Comparison of ENCODE assay signal across 8 mouse cellular contexts in genomic region chr1:118498311-118498710, GRCm38 (mm10).
DNase-seq lines count a peak whose midpoint lies in the region; ATAC-seq and TF ChIP-seq lines count a peak whose summit lies in the region.

No protein-coding gene starts in this region.

- no peak for TF ChIP-seq EP300 in lung, postnatal 0 days (IDR thresholded peaks at IDR 0.05)

- H3K36me3 ChIP-seq in hindbrain, embryonic 10.5 days, result peaks cover 60% of the 10 kb centered on the region
- peaks cover 27% of the 10 kb centered on the region for H3K36me3 ChIP-seq in lung, postnatal 0 days (ENCODE audit: insufficient read depth, low read length)

- H3K4me2 ChIP-seq in lung, postnatal 0 days (replicated peaks; ENCODE audit: low read depth, low read length), result no peak overlapping the region

- H3K9me3 ChIP-seq in hindbrain, embryonic 10.5 days, result no peaks in the 10 kb centered on the region
- no peaks in the 10 kb centered on the region for H3K9me3 ChIP-seq in lung, postnatal 0 days (ENCODE audit: low read length)

- 78% methylated on average over 5 of the region's 5 CpGs for WGBS in hindbrain, embryonic 10.5 days
- 66% methylated on average over 5 of the region's 5 CpGs for WGBS in lung, postnatal 0 days

- TF ChIP-seq CTCF in lung, postnatal 0 days (IDR thresholded peaks at IDR 0.05), result peak; percentile 92

- no peak overlapping the region for H3K9ac ChIP-seq in lung, postnatal 0 days (replicated peaks; ENCODE audit: low read depth)

- no peaks in the 10 kb centered on the region for H3K27me3 ChIP-seq in hindbrain, embryonic 10.5 days (ENCODE audit: insufficient read depth, poor library complexity, severe bottlenecking)
- no peaks in the 10 kb centered on the region for H3K27me3 ChIP-seq in lung, postnatal 0 days (replicated peaks; ENCODE audit: insufficient read depth, low read length)

- no peaks in the 10 kb centered on the region for H3K4me1 ChIP-seq in hindbrain, embryonic 10.5 days (replicated peaks)
- H3K4me1 ChIP-seq in lung, postnatal 0 days (ENCODE audit: insufficient read depth, low read depth, low read length), result no peaks in the 10 kb centered on the region

- no peak overlapping the region for H3K4me3 ChIP-seq in hindbrain, embryonic 10.5 days
- no peak overlapping the region for H3K4me3 ChIP-seq in lung, postnatal 0 days (ENCODE audit: low read depth, low read length)

- peak; percentile 73 for ATAC-seq in lung, postnatal 0 days

- no peak overlapping the region for H3K27ac ChIP-seq in hindbrain, embryonic 10.5 days
- H3K27ac ChIP-seq in lung, postnatal 0 days (ENCODE audit: low read length), result no peak overlapping the region

- DNase-seq in Muller cell, postnatal 12 days (ENCODE audit: inconsistent ontology term), result peak; percentile 56
- peak; percentile 78 for DNase-seq in cerebellum, adult 8-10 months
- peak; percentile 78 for DNase-seq in forelimb bud, embryonic 11.5 days (ENCODE audit: low read depth, low spot score)
- peak; percentile 76 for DNase-seq in hindbrain, embryonic 10.5 days (ENCODE audit: low spot score)
- DNase-seq in layer of hippocampus, adult 9-10 months (ENCODE audit: low spot score), result peak; percentile 53
- peak; percentile 73 for DNase-seq in lung, postnatal 0 days (ENCODE audit: low spot score)
- peak; percentile 64 for DNase-seq in ovary, postnatal 36 days (ENCODE audit: low spot score)
- DNase-seq in thymus, postnatal 25 days, result peak; percentile 81
